ENCODE assay signal across 13 mouse cellular contexts in genomic region chr4:4195250-4195649, GRCm38 (mm10).
DNase-seq lines count a peak whose midpoint lies in the region; ATAC-seq lines count a peak whose summit lies in the region.
"Had no signal": no experiment of that assay in that cellular context is flagged by ENCODE, and none has a peak within 500 bp of the region (broad histone marks: within the 10 kb centered on the region; RNA-seq: fewer than 3 reads in every experiment).

No protein-coding gene starts in this region.

- H3K27ac ChIP-seq in lung, embryonic 16.5 days (ENCODE audit: low read length): no peak overlapping the region
- 0 out of 2 replicates have a peak overlapping the region, but pooled peaks have one; percentile 19 for H3K27ac ChIP-seq in limb, embryonic 15.5 days
- H3K27ac ChIP-seq: heart, adult 2 months; intestine, embryonic 15.5 days; liver, embryonic 14.5 days had no signal

- peak; percentile 26 for DNase-seq in embryo, embryonic 10 days (ENCODE audit: low spot score)
- no peak for DNase-seq in embryo, embryonic 9.5 days (ENCODE audit: extremely low spot score)
- no peak for DNase-seq in lung, postnatal 4 days
- DNase-seq in embryo, embryonic 11 days: peak; percentile 54
- no peak for DNase-seq in right cerebral cortex, postnatal 10 days (ENCODE audit: low spot score in 2 of 2)
- no peak for DNase-seq in urinary bladder, postnatal 4 days (ENCODE audit: low spot score in 2 of 2)
- DNase-seq: cerebellum, postnatal 36 days; kidney, postnatal 36 days had no signal

- H3K9me3 ChIP-seq in lung, embryonic 16.5 days (ENCODE audit: control insufficient read depth, low read length): no peaks in the 10 kb centered on the region
- no peaks in the 10 kb centered on the region for H3K9me3 ChIP-seq in limb, embryonic 15.5 days
- H3K9me3 ChIP-seq: intestine, embryonic 15.5 days had no signal

- 54% methylated on average over 8 of the region's 8 CpGs for WGBS in lung, embryonic 16.5 days
- 53% methylated on average over 8 of the region's 8 CpGs for WGBS in limb, embryonic 15.5 days

- H3K36me3 ChIP-seq in lung, embryonic 16.5 days (ENCODE audit: control insufficient read depth, insufficient read depth, low read length): no peaks in the 10 kb centered on the region
- H3K36me3 ChIP-seq in limb, embryonic 15.5 days: no peaks in the 10 kb centered on the region
- H3K36me3 ChIP-seq: intestine, embryonic 15.5 days had no signal

- 0 out of 2 replicates have a peak, but pooled peaks have one; percentile 36 for ATAC-seq in lung, embryonic 16.5 days (ENCODE audit: low read depth)
- ATAC-seq in limb, embryonic 15.5 days (ENCODE audit: insufficient number of reproducible peaks, low FRiP score, low TSS enrichment, low read depth): no peak
- ATAC-seq: intestine, embryonic 15.5 days had no signal

- H3K4me1 ChIP-seq in lung, embryonic 16.5 days (replicated peaks; ENCODE audit: control insufficient read depth, insufficient read depth, low read length): no peaks in the 10 kb centered on the region; the same call in 1 of the 2 replicates
- 0 out of 2 replicates have a peak, but pooled peaks cover 10% of the 10 kb centered on the region for H3K4me1 ChIP-seq in limb, embryonic 15.5 days
- H3K4me1 ChIP-seq: intestine, embryonic 15.5 days had no signal

- no peaks in the 10 kb centered on the region for H3K27me3 ChIP-seq in lung, embryonic 16.5 days (ENCODE audit: control insufficient read depth, insufficient read depth, low read depth, low read length)
- no peaks in the 10 kb centered on the region for H3K27me3 ChIP-seq in limb, embryonic 15.5 days
- H3K27me3 ChIP-seq: intestine, embryonic 15.5 days had no signal

- H3K4me2 ChIP-seq in lung, embryonic 16.5 days (ENCODE audit: low read depth, low read length): no peak overlapping the region
- H3K4me2 ChIP-seq in limb, embryonic 15.5 days: no peak overlapping the region
- H3K4me2 ChIP-seq: intestine, embryonic 15.5 days had no signal

- no peak overlapping the region for H3K4me3 ChIP-seq in lung, embryonic 16.5 days (ENCODE audit: low read length)
- H3K4me3 ChIP-seq in limb, embryonic 15.5 days: no peak overlapping the region
- H3K4me3 ChIP-seq: heart, adult 2 months; intestine, embryonic 15.5 days had no signal

- no peak overlapping the region for H3K9ac ChIP-seq in lung, embryonic 16.5 days (ENCODE audit: low read length)
- H3K9ac ChIP-seq in limb, embryonic 15.5 days: no peak overlapping the region
- H3K9ac ChIP-seq: intestine, embryonic 15.5 days; liver, embryonic 14.5 days had no signal

Comparison
In these comparisons a context has a peak if more than half of its experiments do, and no peak if none do; other contexts are left out.
1. DNase-seq: peak in embryo, embryonic 10 days (single experiment) and embryo, embryonic 11 days (single experiment); none in embryo, embryonic 9.5 days (single experiment), lung, postnatal 4 days (0 of 2), right cerebral cortex, postnatal 10 days (0 of 2) and urinary bladder, postnatal 4 days (0 of 2).